9 mouse cellular contexts compared by ENCODE assay signal in genomic region chr19:4153232-4153654, GRCm38 (mm10). TPM values are rescaled to one million over a fixed set of nuclear protein-coding genes. Genes with fewer than 3 reads are reported as not detected.
DNase-seq lines count a peak whose midpoint lies in the region; ATAC-seq lines count a peak whose summit lies in the region.
"Had no signal": no experiment of that assay in that cellular context is flagged by ENCODE, and none has a peak within 500 bp of the region (broad histone marks: within the 10 kb centered on the region; RNA-seq: fewer than 3 reads in every experiment).

Gene Ptprcap (plus strand): TSS chr19:4153604.

- intact Hi-C loops in heart, postnatal 25 days (cut with DNase I) = no loop called here

- no peak within 1 kb of the TSS for H3K4me2 ChIP-seq in heart, embryonic 11.5 days

- H3K4me3 ChIP-seq in heart, embryonic 11.5 days (ENCODE audit: low read depth, low read length) = no peak within 1 kb of the TSS

- H3K27ac ChIP-seq in heart, embryonic 11.5 days (ENCODE audit: low read depth, low read length) = no peak within 1 kb of the TSS

- peaks cover 22% of the 10 kb centered on the region for H3K36me3 ChIP-seq in heart, embryonic 11.5 days (ENCODE audit: control insufficient read depth, insufficient read depth, low read length)

- ATAC-seq in heart, embryonic 11.5 days (replicated peaks; ENCODE audit: insufficient number of reproducible peaks, low FRiP score, low TSS enrichment) = no peak
- ATAC-seq in CD4-positive, CD25-positive, alpha-beta regulatory T cell, adult 4 months = no peak
- no peak for ATAC-seq in inflammation-experienced regulatory T-cells, adult 6 months
- no peak for ATAC-seq in erythroblast, adult 5-6 weeks (replicated peaks; ENCODE audit: low FRiP score, poor library complexity, severe bottlenecking)

- H3K9me3 ChIP-seq in heart, embryonic 11.5 days (replicated peaks; ENCODE audit: control insufficient read depth, low read length) = no peaks in the 10 kb centered on the region

- no peak for DNase-seq in heart, postnatal 25 days (ENCODE audit: low spot score)
- DNase-seq in cerebellum, adult 18-20 months = peak; percentile 75 to 77
- no peak for DNase-seq in urinary bladder, adult 18-20 months (ENCODE audit: low spot score in 2 of 2)
- DNase-seq in gastrocnemius, postnatal 25 days = no peak
- DNase-seq: lung, postnatal 14 days had no signal

- peak within 1 kb of the TSS; percentile 34; the same call in 1 of the 2 replicates for H3K9ac ChIP-seq in heart, embryonic 11.5 days (ENCODE audit: low read depth, low read length)

- H3K27me3 ChIP-seq in heart, embryonic 11.5 days (ENCODE audit: control insufficient read depth, insufficient read depth, low read length) = no peaks in the 10 kb centered on the region

- peaks cover 7% of the 10 kb centered on the region for H3K4me1 ChIP-seq in heart, embryonic 11.5 days (ENCODE audit: control insufficient read depth, insufficient read depth, low read length)

- WGBS in heart, embryonic 11.5 days (ENCODE audit: insufficient replicate concordance) = 57% methylated on average over 11 of the region's 11 CpGs

RNA-seq across cellular contexts. Expression of gene Ptprcap, which starts in this region (rescaled TPM):
- polyA plus RNA-seq in heart, embryonic 11.5 days (2014; fragmentation: Nextera tagmentation; extraction: Ambion mirVana) = 1.3 and 1.7 TPM in 2 replicates
- total RNA-seq in heart, postnatal 25 days (2021) = 1 to 10 TPM in 1 of 2 experiments, under 1 TPM in 1; 0.94 to 1.5 TPM
- 100 to 1,000 TPM; 836 to 870 TPM for polyA plus RNA-seq in CD4-positive, CD25-positive, alpha-beta regulatory T cell, adult 4 months (2017; shearing (Covaris generic))
- polyA plus RNA-seq in inflammation-experienced regulatory T-cells, adult 6 months (2017; shearing (Covaris generic)) = 100 to 1,000 TPM; 802 to 889 (median 855) TPM
- 22.9 and 36.6 TPM in 2 replicates for total RNA-seq in erythroblast, adult 5-6 weeks (2015; ENCODE audit: low replicate concordance)
- 7.7 and 8.3 TPM in 2 replicates for total RNA-seq in erythroblast, adult 5-6 weeks (2017; ENCODE audit: low replicate concordance)
- under 1 TPM in 1 of 2 experiments, not detected in 1; 0.35 TPM for total RNA-seq in gastrocnemius, postnatal 25 days (2021)

Comparison
In these comparisons a context has a peak if more than half of its experiments do, and no peak if none do; other contexts are left out.
1. RNA of gene Ptprcap (polyA plus RNA-seq): 836 to 870 TPM in CD4-positive, CD25-positive, alpha-beta regulatory T cell, adult 4 months and 802 to 889 TPM in inflammation-experienced regulatory T-cells, adult 6 months; 1.3 to 1.7 TPM in heart, embryonic 11.5 days; every median in the first group is over 100 times any median in the second.
2. DNase-seq: peak in cerebellum, adult 18-20 months (2 of 2); none in heart, postnatal 25 days (single experiment), urinary bladder, adult 18-20 months (0 of 2) and gastrocnemius, postnatal 25 days (single experiment).